Mouse (Mus musculus) G1E (cell line): ENCODE results near the gene Crim1.

ENCODE experiments used
- CTCF ChIP-seq: IDR thresholded peaks from 2 replicates; pipeline ENCODE4 v1.5.1; 2012; ENCODE audit warnings: low read depth, low read length, inconsistent platforms, mixed read lengths
- GATA1 ChIP-seq: IDR thresholded peaks from 2 replicates; pipeline ENCODE4 v1.6.1; 2012; ENCODE audit warnings: borderline replicate concordance, low read length, inconsistent platforms, mixed read lengths
- POLR2AphosphoS5 ChIP-seq: IDR thresholded peaks from 2 replicates; pipeline ENCODE4 v1.6.1; 2012; ENCODE audit warnings: low read depth, low read length, inconsistent platforms; ENCODE audit not compliant: insufficient replicate concordance
- TAL1 ChIP-seq: conservative IDR thresholded peaks from 2 replicates; pipeline ENCODE4 v1.6.1; 2012; ENCODE audit warnings: low read depth, low read length, inconsistent platforms, mixed read lengths

- TF ChIP-seq CTCF (no peak), TAL1 (no peak), POLR2AphosphoS5 (no peak), GATA1 (no peak)
These were observed 205.3 kb downstream of the Crim1 start for GRCm38 (mm10) chr17:78405336-78405735.
